Mouse (Mus musculus) liver, postnatal 0 days (tissue): ENCODE results near the gene Hes6.

Experiments
- CTCF ChIP-seq: sonication (generic); IDR thresholded peaks from 2 replicates; pipeline ENCODE4 v1.5.1; 2016; ENCODE audit warnings: antibody characterized with exemption, low read depth
- EP300 ChIP-seq: IDR thresholded peaks from 2 replicates; pipeline ENCODE4 v1.6.1; 2016; ENCODE audit warnings: antibody characterized with exemption, low read depth, mild to moderate bottlenecking

DNA sequence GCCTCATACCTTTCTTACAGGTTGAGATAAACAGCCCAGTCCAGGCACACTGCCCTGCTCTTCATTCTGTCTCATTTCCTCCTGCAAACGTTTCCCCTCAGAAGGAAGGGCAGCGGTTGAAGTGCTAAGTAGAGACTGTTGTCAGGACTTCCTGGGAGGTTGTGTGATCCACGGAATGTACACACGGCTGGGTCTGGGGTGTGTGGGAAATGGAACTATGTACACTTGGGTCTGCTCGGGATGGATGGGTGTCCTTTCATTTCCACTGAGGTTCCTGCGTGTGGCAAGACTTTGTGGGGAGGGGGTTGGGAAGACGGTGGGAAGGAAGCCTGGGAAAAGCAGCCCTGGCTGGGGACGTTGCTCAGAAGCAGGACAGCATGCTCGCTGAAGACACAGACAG, 12.6 kb upstream of the Hes6 start:
- TF ChIP-seq CTCF = no peak
- no peak for TF ChIP-seq EP300
